Mouse (Mus musculus): ENCODE data around the gene Olfr1018. TPM values are rescaled to one million over a fixed set of nuclear protein-coding genes. Genes with fewer than 3 reads are reported as not detected.

Olfr1018 gene
- polyA plus RNA-seq (2012; rRNA removed) = not detected in 2 replicates

GRCm38 (mm10) chr2:85818179-85818578 lies at the start of gene Olfr1018:
Gene Olfr1018, plus strand, starts transcription at chr2:85818479.
- TF ChIP-seq POLR2A (IDR thresholded peaks at IDR 0.05; ENCODE audit: control insufficient read depth, extremely low read depth, insufficient read depth, low read length, poor library complexity) (no peak), CTCF (IDR thresholded peaks at IDR 0.05; ENCODE audit: borderline replicate concordance, control insufficient read depth, extremely low read depth, insufficient read depth, low read length, poor library complexity) (no peak)
- DNase-seq = no peak
- no peaks in the 10 kb centered on the region for H3K4me1 ChIP-seq (replicated peaks; ENCODE audit: control insufficient read depth, insufficient read depth, low read length)
- H3K4me3 ChIP-seq (ENCODE audit: control insufficient read depth, insufficient read depth, low read length) = no peak within 1 kb of the TSS
- no peak within 1 kb of the TSS for H3K27ac ChIP-seq (ENCODE audit: control insufficient read depth, insufficient read depth, low read length)
- no peaks in the 10 kb centered on the region for H3K36me3 ChIP-seq (ENCODE audit: control insufficient read depth, insufficient read depth, low read length)
- H3K27me3 ChIP-seq (ENCODE audit: control insufficient read depth, insufficient read depth, low read length) = no peaks in the 10 kb centered on the region

GRCm38 (mm10) chr2:85772413-85772812 lies 45.9 kb upstream of the Olfr1018 start, which contains the start of gene Olfr1014:
Gene Olfr1014, plus strand, starts transcription at chr2:85772713.
- Histone ChIP-seq H3K27me3 (ENCODE audit: control insufficient read depth, insufficient read depth, low read length) (no peaks in the 10 kb centered on the region), H3K36me3 (ENCODE audit: control insufficient read depth, insufficient read depth, low read length) (no peaks in the 10 kb centered on the region), H3K27ac (ENCODE audit: control insufficient read depth, insufficient read depth, low read length) (no peak within 1 kb of the TSS), H3K4me1 (replicated peaks; ENCODE audit: control insufficient read depth, insufficient read depth, low read length) (no peaks in the 10 kb centered on the region), H3K4me3 (ENCODE audit: control insufficient read depth, insufficient read depth, low read length) (no peak within 1 kb of the TSS)
- no peak for DNase-seq
- TF ChIP-seq CTCF (IDR thresholded peaks at IDR 0.05; ENCODE audit: borderline replicate concordance, control insufficient read depth, extremely low read depth, insufficient read depth, low read length, poor library complexity) = no peak
- TF ChIP-seq POLR2A (IDR thresholded peaks at IDR 0.05; ENCODE audit: control insufficient read depth, extremely low read depth, insufficient read depth, low read length, poor library complexity) = no peak

GRCm38 (mm10) chr2:85781717-85782116 lies 36.6 kb upstream of the Olfr1018 start, which contains the start of gene Olfr1015:
Gene Olfr1015, plus strand, starts transcription at chr2:85782017.
- no peak within 1 kb of the TSS for H3K27ac ChIP-seq (ENCODE audit: control insufficient read depth, insufficient read depth, low read length)
- no peak within 1 kb of the TSS for H3K4me3 ChIP-seq (ENCODE audit: control insufficient read depth, insufficient read depth, low read length)
- H3K36me3 ChIP-seq (ENCODE audit: control insufficient read depth, insufficient read depth, low read length) = no peaks in the 10 kb centered on the region
- TF ChIP-seq POLR2A (IDR thresholded peaks at IDR 0.05; ENCODE audit: control insufficient read depth, extremely low read depth, insufficient read depth, low read length, poor library complexity) (no peak), CTCF (IDR thresholded peaks at IDR 0.05; ENCODE audit: borderline replicate concordance, control insufficient read depth, extremely low read depth, insufficient read depth, low read length, poor library complexity) (no peak)
- DNase-seq = no peak
- H3K27me3 ChIP-seq (ENCODE audit: control insufficient read depth, insufficient read depth, low read length) = no peaks in the 10 kb centered on the region
- no peaks in the 10 kb centered on the region for H3K4me1 ChIP-seq (replicated peaks; ENCODE audit: control insufficient read depth, insufficient read depth, low read length)

GRCm38 (mm10) chr2:85792331-85792730 lies 25.9 kb upstream of the Olfr1018 start:
- Histone ChIP-seq H3K27ac (ENCODE audit: control insufficient read depth, insufficient read depth, low read length) (no peak overlapping the region), H3K36me3 (ENCODE audit: control insufficient read depth, insufficient read depth, low read length) (no peaks in the 10 kb centered on the region), H3K4me1 (replicated peaks; ENCODE audit: control insufficient read depth, insufficient read depth, low read length) (no peaks in the 10 kb centered on the region), H3K4me3 (ENCODE audit: control insufficient read depth, insufficient read depth, low read length) (no peak overlapping the region), H3K27me3 (ENCODE audit: control insufficient read depth, insufficient read depth, low read length) (no peaks in the 10 kb centered on the region)
- DNase-seq = no peak
- TF ChIP-seq CTCF (IDR thresholded peaks at IDR 0.05; ENCODE audit: borderline replicate concordance, control insufficient read depth, extremely low read depth, insufficient read depth, low read length, poor library complexity) = no peak
- TF ChIP-seq POLR2A (IDR thresholded peaks at IDR 0.05; ENCODE audit: control insufficient read depth, extremely low read depth, insufficient read depth, low read length, poor library complexity) = no peak
- 85% methylated on average over 2 of the region's 2 CpGs for WGBS

GRCm38 (mm10) chr2:85802444-85802843 lies 15.8 kb upstream of the Olfr1018 start, which contains the start of gene Olfr1016:
Gene Olfr1016, minus strand, starts transcription at chr2:85802544.
- Histone ChIP-seq H3K36me3 (ENCODE audit: control insufficient read depth, insufficient read depth, low read length) (no peaks in the 10 kb centered on the region), H3K4me1 (replicated peaks; ENCODE audit: control insufficient read depth, insufficient read depth, low read length) (no peaks in the 10 kb centered on the region), H3K27me3 (ENCODE audit: control insufficient read depth, insufficient read depth, low read length) (no peaks in the 10 kb centered on the region), H3K4me3 (ENCODE audit: control insufficient read depth, insufficient read depth, low read length) (no peak within 1 kb of the TSS), H3K27ac (ENCODE audit: control insufficient read depth, insufficient read depth, low read length) (no peak within 1 kb of the TSS)
- no peak for TF ChIP-seq CTCF (IDR thresholded peaks at IDR 0.05; ENCODE audit: borderline replicate concordance, control insufficient read depth, extremely low read depth, insufficient read depth, low read length, poor library complexity)
- no peak for TF ChIP-seq POLR2A (IDR thresholded peaks at IDR 0.05; ENCODE audit: control insufficient read depth, extremely low read depth, insufficient read depth, low read length, poor library complexity)
- no peak for DNase-seq
- WGBS = 95% methylated on average over 2 of the region's 2 CpGs

GRCm38 (mm10) chr2:85804501-85804900 lies 13.8 kb upstream of the Olfr1018 start:
- H3K4me1 ChIP-seq (replicated peaks; ENCODE audit: control insufficient read depth, insufficient read depth, low read length) = no peaks in the 10 kb centered on the region

GRCm38 (mm10) chr2:85845383-85845782 lies 27.1 kb downstream of the Olfr1018 start, which contains the start of gene Olfr1019:
Gene Olfr1019, minus strand, starts transcription at chr2:85845483.
- no peaks in the 10 kb centered on the region for H3K27me3 ChIP-seq (ENCODE audit: control insufficient read depth, insufficient read depth, low read length)
- no peak for TF ChIP-seq CTCF (IDR thresholded peaks at IDR 0.05; ENCODE audit: borderline replicate concordance, control insufficient read depth, extremely low read depth, insufficient read depth, low read length, poor library complexity)
- TF ChIP-seq POLR2A (IDR thresholded peaks at IDR 0.05; ENCODE audit: control insufficient read depth, extremely low read depth, insufficient read depth, low read length, poor library complexity) = no peak
- H3K36me3 ChIP-seq (ENCODE audit: control insufficient read depth, insufficient read depth, low read length) = no peaks in the 10 kb centered on the region
- no peak for DNase-seq
- no peaks in the 10 kb centered on the region for H3K4me1 ChIP-seq (replicated peaks; ENCODE audit: control insufficient read depth, insufficient read depth, low read length)
- no peak within 1 kb of the TSS for H3K4me3 ChIP-seq (ENCODE audit: control insufficient read depth, insufficient read depth, low read length)
- no peak within 1 kb of the TSS for H3K27ac ChIP-seq (ENCODE audit: control insufficient read depth, insufficient read depth, low read length)

More at GRCm38 (mm10) chr2:85804501-85804900, 13.8 kb upstream of the Olfr1018 start:
- DNase-seq = no peak
- WGBS = 93% methylated on average over 4 of the region's 4 CpGs
- no peak for TF ChIP-seq POLR2A (IDR thresholded peaks at IDR 0.05; ENCODE audit: control insufficient read depth, extremely low read depth, insufficient read depth, low read length, poor library complexity)
- Histone ChIP-seq H3K4me3 (ENCODE audit: control insufficient read depth, insufficient read depth, low read length) (no peak overlapping the region), H3K27me3 (ENCODE audit: control insufficient read depth, insufficient read depth, low read length) (no peaks in the 10 kb centered on the region), H3K27ac (ENCODE audit: control insufficient read depth, insufficient read depth, low read length) (no peak overlapping the region), H3K36me3 (ENCODE audit: control insufficient read depth, insufficient read depth, low read length) (no peaks in the 10 kb centered on the region)
